Mouse (Mus musculus): ENCODE data around the gene Ppp1r1a.

- TF ChIP-seq EP300 (IDR thresholded peaks at IDR 0.05; ENCODE audit: low read depth) (no peak), CTCF (IDR thresholded peaks at IDR 0.05; ENCODE audit: low read depth) (no peak)
Measured at GRCm38 (mm10) chr15:103536456-103536855, 1.3 kb downstream of the Ppp1r1a start.

Data from heart, postnatal 0 days (tissue).